7 mouse cellular contexts compared by ENCODE assay signal in the genomic region with DNA sequence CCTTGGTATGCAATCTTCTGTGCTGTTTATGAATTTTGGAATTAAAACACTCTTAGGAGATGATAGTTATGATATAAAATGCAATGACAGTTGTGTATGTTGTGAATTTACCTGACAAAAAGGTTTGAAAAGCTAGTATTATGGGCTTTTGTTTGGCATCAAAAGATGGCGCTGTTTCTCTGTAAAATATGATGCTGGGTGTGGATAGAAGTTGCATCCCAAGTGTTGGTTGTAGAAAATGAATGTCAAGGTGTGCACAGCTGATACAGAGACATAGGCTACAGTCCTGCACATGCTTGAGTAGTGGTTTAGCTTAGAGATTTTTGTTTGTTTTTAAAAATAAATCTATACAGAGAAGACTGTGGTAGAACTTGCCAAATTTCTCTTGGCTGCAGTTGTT.
DNase-seq lines count a peak whose midpoint lies in the region; TF ChIP-seq lines count a peak whose summit lies in the region.

No protein-coding gene starts in this region.

- H3K36me3 ChIP-seq in E14TG2a.4 (ENCODE audit: insufficient read depth, low read length) = no peaks in the 10 kb centered on the region

- no peaks in the 10 kb centered on the region for H3K4me1 ChIP-seq in E14TG2a.4 (replicated peaks; ENCODE audit: low read depth, low read length)

- no peaks in the 10 kb centered on the region for H3K27me3 ChIP-seq in E14TG2a.4 (ENCODE audit: insufficient read depth, low read length)

- peak; percentile 24 for DNase-seq in left cerebral cortex, adult 11 months (ENCODE audit: low spot score)
- no peak for DNase-seq in left cerebral cortex, adult 8-10 months (ENCODE audit: low spot score in 2 of 2)
- peak; percentile 16 for DNase-seq in c-Kit-positive CD71-negative TER-119-negative erythroid progenitor cells, embryonic 14.5 days (ENCODE audit: low read depth)
- DNase-seq in kidney, postnatal 10 days = peak; percentile 11
- peak; percentile 60 for DNase-seq in retina, embryonic 14.5 days (ENCODE audit: low spot score)
- DNase-seq in urinary bladder, postnatal 4 days (ENCODE audit: low spot score in 2 of 2) = no peak

- H3K4me3 ChIP-seq in E14TG2a.4 (replicated peaks; ENCODE audit: low read length) = no peak overlapping the region

- no peaks in the 10 kb centered on the region for H3K9me3 ChIP-seq in E14TG2a.4 (ENCODE audit: low read length)

- peak; percentile 14 for TF ChIP-seq CTCF in E14TG2a.4 (conservative IDR thresholded peaks at IDR 0.05; ENCODE audit: low read length)

Comparison
In these comparisons a context has a peak if more than half of its experiments do, and no peak if none do; other contexts are left out.
1. DNase-seq: peak in left cerebral cortex, adult 11 months (single experiment), c-Kit-positive CD71-negative TER-119-negative erythroid progenitor cells, embryonic 14.5 days (single experiment), kidney, postnatal 10 days (single experiment) and retina, embryonic 14.5 days (single experiment); none in left cerebral cortex, adult 8-10 months (0 of 2) and urinary bladder, postnatal 4 days (0 of 2).